Mouse (Mus musculus): Measurements from ENCODE around the gene Cdca4.
"Not testable (repeated sequence)": the region's sequence is repeated elsewhere in the genome, so short reads cannot be mapped to it uniquely, and the experiment has no call there.

Gene Cdca4

GRCm38 (mm10) chr12:112823221-112823620, 6.0 kb downstream of the Cdca4 start:
- DNase-seq (ENCODE audit: low spot score in 2 of 2) = peak; percentile 40 to 45

- no peak for DNase-seq (ENCODE audit: low spot score in 2 of 2)
These were observed 6.5 kb downstream of the Cdca4 start for GRCm38 (mm10) chr12:112822676-112823075.

GRCm38 (mm10) chr12:112821974-112822373, 7.2 kb downstream of the Cdca4 start:
- DNase-seq (ENCODE audit: low spot score in 2 of 2) = no peak

GRCm38 (mm10) chr12:112821216-112821615, 8.0 kb downstream of the Cdca4 start:
- no peak for DNase-seq (ENCODE audit: low spot score in 2 of 2)

GRCm38 (mm10) chr12:112820401-112820999, 8.7 kb downstream of the Cdca4 start:
- no peak for DNase-seq (ENCODE audit: low spot score in 2 of 2)

GRCm38 (mm10) chr12:112819057-112819662, 10.1 kb downstream of the Cdca4 start:
- no peak for DNase-seq (ENCODE audit: low spot score in 2 of 2)

GRCm38 (mm10) chr12:112816866-112817265, 12.4 kb downstream of the Cdca4 start:
- not testable (repeated sequence) for DNase-seq (ENCODE audit: low spot score in 2 of 2)

GRCm38 (mm10) chr12:112816294-112816693, 12.9 kb downstream of the Cdca4 start:
- peak; percentile 78 to 82 for DNase-seq (ENCODE audit: low spot score in 2 of 2)

GRCm38 (mm10) chr12:112814682-112815470, 14.3 kb downstream of the Cdca4 start:
- DNase-seq (ENCODE audit: low spot score in 2 of 2) = no peak

GRCm38 (mm10) chr12:112813370-112813769, 15.9 kb downstream of the Cdca4 start:
- DNase-seq (ENCODE audit: low spot score in 2 of 2) = no peak

- no peak for DNase-seq (ENCODE audit: low spot score in 2 of 2)
These were observed 18.9 kb downstream of the Cdca4 start for GRCm38 (mm10) chr12:112810092-112810885.

- DNase-seq (ENCODE audit: low spot score in 2 of 2) = no peak
These were observed 19.6 kb downstream of the Cdca4 start for GRCm38 (mm10) chr12:112809641-112810040.

GRCm38 (mm10) chr12:112808587-112809364, 20.4 kb downstream of the Cdca4 start, which contains the start of gene Clba1:
Gene Clba1, plus strand, starts transcription at chr12:112808937.
- peak; percentile 81 to 85 for DNase-seq (ENCODE audit: low spot score in 2 of 2)

- no peak for DNase-seq (ENCODE audit: low spot score in 2 of 2)
These were observed 21.0 kb downstream of the Cdca4 start for GRCm38 (mm10) chr12:112808212-112808586.

GRCm38 (mm10) chr12:112807796-112808195, 21.4 kb downstream of the Cdca4 start:
- DNase-seq (ENCODE audit: low spot score in 2 of 2) = no peak

- no peak for DNase-seq (ENCODE audit: low spot score in 2 of 2)
These were observed 23.2 kb downstream of the Cdca4 start for GRCm38 (mm10) chr12:112806044-112806443.

- no peak for DNase-seq (ENCODE audit: low spot score in 2 of 2)
These were observed 25.2 kb downstream of the Cdca4 start for GRCm38 (mm10) chr12:112804046-112804445.

- DNase-seq (ENCODE audit: low spot score in 2 of 2) = no peak
These were observed 26.3 kb downstream of the Cdca4 start for GRCm38 (mm10) chr12:112802917-112803316.

- DNase-seq (ENCODE audit: low spot score in 2 of 2) = no peak
These were observed 27.1 kb downstream of the Cdca4 start, which contains the start of gene Ahnak2 for GRCm38 (mm10) chr12:112801864-112802846. Gene Ahnak2, minus strand, starts transcription at chr12:112802657.

- DNase-seq (ENCODE audit: low spot score in 2 of 2) = peak; percentile 73 to 90
These were observed 28.7 kb downstream of the Cdca4 start for GRCm38 (mm10) chr12:112800476-112800875.
